ENCODE assay signal across 9 mouse cellular contexts in genomic region chr14:118986653-118987522, GRCm38 (mm10). TPM values are rescaled to one million over a fixed set of nuclear protein-coding genes. Genes with fewer than 3 reads are reported as not detected.
A peak's percentile ranks its signal among the peaks of the same experiment; 100 is the strongest.
DNase-seq lines count a peak whose midpoint lies in the region; ATAC-seq and TF ChIP-seq lines count a peak whose summit lies in the region.
"Had no signal": no experiment of that assay in that cellular context is flagged by ENCODE, and none has a peak within 500 bp of the region (broad histone marks: within the 10 kb centered on the region; RNA-seq: fewer than 3 reads in every experiment).

No protein-coding gene starts in this region.

- DNase-seq in ZHBTc4 (ENCODE audit: low read depth, low spot score), result peak; percentile 87
- DNase-seq in cerebellum, postnatal 36 days, result peak; percentile 73 to 80
- peak; percentile 72 for DNase-seq in gastrocnemius, postnatal 10 days
- peak; percentile 69 for DNase-seq in neural tube, embryonic 10.5 days (ENCODE audit: extremely low spot score, low spot score)
- peak; percentile 35 for DNase-seq in telencephalon, adult 2 months (ENCODE audit: low read depth, low spot score)

- no peak overlapping the region for H3ac ChIP-seq in C2C12 (ENCODE audit: control insufficient read depth, insufficient read length, low read depth)

- WGBS in kidney, embryonic 14.5 days, result 43% methylated on average over 16 of the region's 16 CpGs
- 30% methylated on average over 16 of the region's 16 CpGs for WGBS in liver, embryonic 12.5 days (ENCODE audit: insufficient replicate concordance)

- peaks cover 5% of the 10 kb centered on the region for H3K36me3 ChIP-seq in C2C12 (ENCODE audit: control insufficient read depth, insufficient read depth)
- peaks cover 9% of the 10 kb centered on the region for H3K36me3 ChIP-seq in kidney, embryonic 14.5 days (ENCODE audit: control insufficient read depth, insufficient read depth, low read length)
- peaks cover 3% of the 10 kb centered on the region; the same call in 1 of the 2 replicates for H3K36me3 ChIP-seq in liver, embryonic 12.5 days

- TF ChIP-seq CTCF in C2C12 (IDR thresholded peaks at IDR 0.05; ENCODE audit: control insufficient read depth, insufficient read depth, insufficient read length), result peak; percentile 4

- no peak overlapping the region for H3K27ac ChIP-seq in kidney, embryonic 14.5 days (ENCODE audit: low read depth, low read length)
- H3K27ac ChIP-seq in liver, embryonic 12.5 days, result no peak overlapping the region
- H3K27ac ChIP-seq: stomach, embryonic 15.5 days had no signal

- H3K79me3 ChIP-seq in C2C12 (ENCODE audit: low read depth), result no peaks in the 10 kb centered on the region

- H3K9ac ChIP-seq in kidney, embryonic 14.5 days (ENCODE audit: low read depth, low read length), result no peak overlapping the region
- H3K9ac ChIP-seq in liver, embryonic 12.5 days, result no peak overlapping the region
- H3K9ac ChIP-seq: stomach, embryonic 15.5 days had no signal

- H3K4me3 ChIP-seq in C2C12 (ENCODE audit: insufficient read depth, poor library complexity, severe bottlenecking), result no peak overlapping the region
- H3K4me3 ChIP-seq in kidney, embryonic 14.5 days (ENCODE audit: low read length), result no peak overlapping the region
- H3K4me3 ChIP-seq in liver, embryonic 12.5 days, result no peak overlapping the region
- H3K4me3 ChIP-seq: stomach, embryonic 15.5 days had no signal

- H3K79me2 ChIP-seq in C2C12 (ENCODE audit: control insufficient read depth, insufficient read depth), result no peaks in the 10 kb centered on the region

- no peaks in the 10 kb centered on the region for H3K9me3 ChIP-seq in kidney, embryonic 14.5 days (ENCODE audit: control insufficient read depth, low read length)
- no peaks in the 10 kb centered on the region for H3K9me3 ChIP-seq in liver, embryonic 12.5 days (replicated peaks)
- H3K9me3 ChIP-seq: stomach, embryonic 15.5 days had no signal

- H3K27me3 ChIP-seq in C2C12 (ENCODE audit: control insufficient read depth, insufficient read depth, insufficient read length), result no peaks in the 10 kb centered on the region
- H3K27me3 ChIP-seq in kidney, embryonic 14.5 days (ENCODE audit: control insufficient read depth, insufficient read depth, low read length), result no peaks in the 10 kb centered on the region
- H3K27me3 ChIP-seq in liver, embryonic 12.5 days (replicated peaks), result no peaks in the 10 kb centered on the region
- H3K27me3 ChIP-seq: stomach, embryonic 15.5 days had no signal

- no peaks in the 10 kb centered on the region for H3K4me1 ChIP-seq in kidney, embryonic 14.5 days (ENCODE audit: control insufficient read depth, insufficient read depth, low read length)
- H3K4me1 ChIP-seq in liver, embryonic 12.5 days, result peaks cover 19% of the 10 kb centered on the region
- H3K4me1 ChIP-seq: stomach, embryonic 15.5 days had no signal

- 0 out of 2 replicates have a peak, but pooled peaks have one; percentile 34 for ATAC-seq in kidney, embryonic 14.5 days (ENCODE audit: low FRiP score, low TSS enrichment)
- 0 out of 2 replicates have a peak, but pooled peaks have one; percentile 12 for ATAC-seq in liver, embryonic 12.5 days

- no peak overlapping the region for H3K4me2 ChIP-seq in kidney, embryonic 14.5 days (replicated peaks; ENCODE audit: low read depth, low read length)
- H3K4me2 ChIP-seq in liver, embryonic 12.5 days, result peak overlapping the region; percentile 58
- H3K4me2 ChIP-seq: stomach, embryonic 15.5 days had no signal

TF ChIP-seq in C2C12, 6 proteins besides CTCF, POLR2A, EP300 and RAD21:
- TF ChIP-seq MYOG (IDR thresholded peaks at IDR 0.05; ENCODE audit: control insufficient read depth, extremely low read depth, insufficient read length) (no peak), USF1 (IDR thresholded peaks at IDR 0.05; ENCODE audit: low read depth) (no peak), MYOD1 (IDR thresholded peaks at IDR 0.05; ENCODE audit: control insufficient read depth, insufficient read length, low read depth) (no peak), FOSL1 (IDR thresholded peaks at IDR 0.05; ENCODE audit: insufficient read depth, low read length, poor library complexity, severe bottlenecking) (no peak), MAX (IDR thresholded peaks at IDR 0.05) (no peak), CEBPB (IDR thresholded peaks at IDR 0.05; ENCODE audit: low read depth) (no peak)

RNA-seq across cellular contexts. Expression of gene Dnajc3, which starts 49.1 kb away (rescaled TPM):
- polyA plus RNA-seq in C2C12 (2012; fragmentation: generic; extraction: Trizol), result 11.4 TPM
- 10 to 100 TPM; 22.3 to 25.9 TPM for total RNA-seq in gastrocnemius, postnatal 10 days (2021)
- 35.3 and 46.7 TPM in 2 replicates for polyA plus RNA-seq in kidney, embryonic 14.5 days (2014; fragmentation: Nextera tagmentation; extraction: Ambion mirVana)
- 36.8 and 37.7 TPM in 2 replicates for polyA plus RNA-seq in liver, embryonic 12.5 days (2016; fragmentation: Nextera tagmentation; extraction: Ambion mirVana)

Comparison
In these comparisons a context has a peak if more than half of its experiments do, and no peak if none do; other contexts are left out.
1. DNase-seq: peak in every context shown above with its lines; median percentile 87 in ZHBTc4; 76 in cerebellum, postnatal 36 days; 72 in gastrocnemius, postnatal 10 days; 69 in neural tube, embryonic 10.5 days; 35 in telencephalon, adult 2 months.